Mouse (Mus musculus) olfactory bulb, adult 2 months (tissue): ENCODE data around the gene Pam.

ENCODE experiments used
- CTCF ChIP-seq: fragments of 200-500 bp; IDR thresholded peaks from 2 replicates; pipeline ENCODE4 v1.5.1; 2012; ENCODE audit warnings: low read depth, mild to moderate bottlenecking, low read length, moderate library complexity; ENCODE audit not compliant: insufficient read depth
- POLR2A ChIP-seq: fragments of 200-500 bp; IDR thresholded peaks from 2 replicates; pipeline ENCODE4 v1.6.1; 2012; ENCODE audit warnings: mild to moderate bottlenecking, low read depth, low read length, moderate library complexity; ENCODE audit not compliant: insufficient read depth

DNA sequence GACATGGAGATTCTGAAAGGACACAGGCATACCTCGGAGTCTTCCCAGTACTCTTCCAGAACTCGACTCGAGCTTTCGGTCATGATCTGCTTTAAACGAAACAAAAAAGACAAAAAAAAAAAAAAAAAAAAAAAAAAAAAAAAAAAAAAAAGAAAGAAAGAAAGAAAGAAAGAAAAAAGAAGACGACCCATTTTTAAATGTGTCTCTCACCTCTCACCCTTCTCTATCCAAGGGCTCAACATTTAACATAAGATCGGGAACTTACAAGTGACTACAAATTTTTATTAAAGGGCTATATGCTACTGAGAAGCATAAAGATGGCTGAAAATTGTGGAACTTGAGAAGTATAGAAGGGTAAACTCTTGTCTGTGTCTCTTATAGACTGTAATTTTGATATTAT lies 272.5 kb downstream of the Pam start:
- TF ChIP-seq CTCF: no peak
- TF ChIP-seq POLR2A: no peak
